Comparison of ENCODE assay signal across 9 mouse cellular contexts in genomic region chr3:37073211-37073610, GRCm38 (mm10). TPM values are rescaled to one million over a fixed set of nuclear protein-coding genes. Genes with fewer than 3 reads are reported as not detected.
A peak's percentile ranks its signal among the peaks of the same experiment; 100 is the strongest.
DNase-seq lines count a peak whose midpoint lies in the region; ATAC-seq and TF ChIP-seq lines count a peak whose summit lies in the region.
"Had no signal": no experiment of that assay in that cellular context is flagged by ENCODE, and none has a peak within 500 bp of the region (broad histone marks: within the 10 kb centered on the region; RNA-seq: fewer than 3 reads in every experiment).

No protein-coding gene starts in this region.

- no peak for TF ChIP-seq POLR2A in ES-Bruce4 (IDR thresholded peaks at IDR 0.05; ENCODE audit: insufficient read depth, low read length)

- no peak overlapping the region for H3K4me2 ChIP-seq in hindbrain, postnatal 0 days (ENCODE audit: low read depth, low read length)
- H3K4me2 ChIP-seq in hindbrain, embryonic 11.5 days (replicated peaks; ENCODE audit: low read depth, low read length) = no peak overlapping the region
- no peak overlapping the region for H3K4me2 ChIP-seq in hindbrain, embryonic 13.5 days
- no peak overlapping the region for H3K4me2 ChIP-seq in forebrain, embryonic 13.5 days
- H3K4me2 ChIP-seq: stomach, embryonic 15.5 days had no signal

- no peak for TF ChIP-seq EP300 in ES-Bruce4 (IDR thresholded peaks at IDR 0.05; ENCODE audit: insufficient read depth, low read depth, low read length)

- 0 out of 2 replicates have a peak, but pooled peaks cover 3% of the 10 kb centered on the region for H3K9me3 ChIP-seq in hindbrain, postnatal 0 days (ENCODE audit: low read length)
- H3K9me3 ChIP-seq in hindbrain, embryonic 11.5 days (ENCODE audit: control insufficient read depth, low read length) = no peaks in the 10 kb centered on the region
- H3K9me3 ChIP-seq in ES-Bruce4 (replicated peaks; ENCODE audit: control insufficient read depth, insufficient read depth, low read length, poor library complexity, severe bottlenecking) = no peaks in the 10 kb centered on the region
- H3K9me3 ChIP-seq in hindbrain, embryonic 13.5 days = peaks cover 5% of the 10 kb centered on the region; the same call in 1 of the 2 replicates
- H3K9me3 ChIP-seq in forebrain, embryonic 13.5 days (replicated peaks) = peaks cover 4% of the 10 kb centered on the region
- H3K9me3 ChIP-seq: stomach, embryonic 15.5 days had no signal

- no peaks in the 10 kb centered on the region for H3K4me1 ChIP-seq in hindbrain, postnatal 0 days (ENCODE audit: insufficient read depth, low read length)
- no peaks in the 10 kb centered on the region for H3K4me1 ChIP-seq in hindbrain, embryonic 11.5 days (replicated peaks; ENCODE audit: control insufficient read depth, insufficient read depth, low read length)
- no peaks in the 10 kb centered on the region for H3K4me1 ChIP-seq in ES-Bruce4 (ENCODE audit: control insufficient read depth, insufficient read depth, low read length)
- H3K4me1 ChIP-seq in hindbrain, embryonic 13.5 days (replicated peaks) = no peaks in the 10 kb centered on the region
- H3K4me1 ChIP-seq in forebrain, embryonic 13.5 days = no peaks in the 10 kb centered on the region
- H3K4me1 ChIP-seq: stomach, embryonic 15.5 days had no signal

- H3K9ac ChIP-seq in hindbrain, postnatal 0 days (replicated peaks; ENCODE audit: low read length) = no peak overlapping the region
- H3K9ac ChIP-seq in hindbrain, embryonic 11.5 days (ENCODE audit: low read depth, low read length) = no peak overlapping the region
- no peak overlapping the region for H3K9ac ChIP-seq in ES-Bruce4 (ENCODE audit: low read depth, poor library complexity, severe bottlenecking)
- H3K9ac ChIP-seq in hindbrain, embryonic 13.5 days = no peak overlapping the region
- H3K9ac ChIP-seq in forebrain, embryonic 13.5 days = no peak overlapping the region
- H3K9ac ChIP-seq: stomach, embryonic 15.5 days had no signal

- no peaks in the 10 kb centered on the region for H3K27me3 ChIP-seq in hindbrain, postnatal 0 days (ENCODE audit: insufficient read depth, low read length)
- H3K27me3 ChIP-seq in hindbrain, embryonic 11.5 days (ENCODE audit: control insufficient read depth, insufficient read depth, low read length) = no peaks in the 10 kb centered on the region
- no peaks in the 10 kb centered on the region for H3K27me3 ChIP-seq in ES-Bruce4 (ENCODE audit: control insufficient read depth, insufficient read depth, low read length, poor library complexity, severe bottlenecking)
- H3K27me3 ChIP-seq in hindbrain, embryonic 13.5 days = no peaks in the 10 kb centered on the region
- H3K27me3 ChIP-seq in forebrain, embryonic 13.5 days = no peaks in the 10 kb centered on the region
- H3K27me3 ChIP-seq: stomach, embryonic 15.5 days had no signal

- H3K27ac ChIP-seq in hindbrain, postnatal 0 days = no peak overlapping the region
- no peak overlapping the region for H3K27ac ChIP-seq in hindbrain, embryonic 11.5 days (ENCODE audit: low read depth, low read length)
- no peak overlapping the region for H3K27ac ChIP-seq in ES-Bruce4 (ENCODE audit: insufficient read depth, low read length)
- no peak overlapping the region for H3K27ac ChIP-seq in hindbrain, embryonic 13.5 days
- no peak overlapping the region for H3K27ac ChIP-seq in forebrain, embryonic 13.5 days
- H3K27ac ChIP-seq: stomach, embryonic 15.5 days had no signal

- 0 out of 2 replicates have a peak, but pooled peaks have one; percentile 32 for ATAC-seq in hindbrain, postnatal 0 days
- no peak for ATAC-seq in hindbrain, embryonic 11.5 days (ENCODE audit: low FRiP score)
- no peak for ATAC-seq in hindbrain, embryonic 13.5 days (ENCODE audit: low FRiP score)
- ATAC-seq in forebrain, embryonic 13.5 days = no peak

- DNase-seq in hindbrain, postnatal 0 days (ENCODE audit: low spot score) = peak; percentile 32
- no peak for DNase-seq in hindbrain, embryonic 11.5 days (ENCODE audit: low spot score)
- peak; percentile 18 for DNase-seq in fibroblast of lung, adult 2 months (ENCODE audit: low read depth)
- peak; percentile 56 for DNase-seq in layer of hippocampus, adult 11-12 months (ENCODE audit: low spot score)
- DNase-seq in ovary, postnatal 36 days (ENCODE audit: low spot score) = peak; percentile 48

- H3K4me3 ChIP-seq in hindbrain, postnatal 0 days (ENCODE audit: low read length) = no peak overlapping the region
- H3K4me3 ChIP-seq in hindbrain, embryonic 11.5 days (ENCODE audit: low read depth, low read length) = no peak overlapping the region
- H3K4me3 ChIP-seq in ES-Bruce4 (ENCODE audit: low read depth, low read length) = no peak overlapping the region
- no peak overlapping the region for H3K4me3 ChIP-seq in hindbrain, embryonic 13.5 days
- H3K4me3 ChIP-seq in forebrain, embryonic 13.5 days = no peak overlapping the region
- H3K4me3 ChIP-seq: stomach, embryonic 15.5 days had no signal

- TF ChIP-seq CTCF in hindbrain, postnatal 0 days (IDR thresholded peaks at IDR 0.05; ENCODE audit: low read depth) = peak; percentile 59
- peak; percentile 59 for TF ChIP-seq CTCF in ES-Bruce4 (IDR thresholded peaks at IDR 0.05; ENCODE audit: low read depth, low read length)

- no peaks in the 10 kb centered on the region for H3K36me3 ChIP-seq in hindbrain, postnatal 0 days (ENCODE audit: insufficient read depth, low read length)
- H3K36me3 ChIP-seq in hindbrain, embryonic 11.5 days (ENCODE audit: control insufficient read depth, insufficient read depth, low read length) = no peaks in the 10 kb centered on the region
- H3K36me3 ChIP-seq in ES-Bruce4 (ENCODE audit: control insufficient read depth, insufficient read depth, low read length, poor library complexity, severe bottlenecking) = no peaks in the 10 kb centered on the region
- no peaks in the 10 kb centered on the region for H3K36me3 ChIP-seq in hindbrain, embryonic 13.5 days
- H3K36me3 ChIP-seq in forebrain, embryonic 13.5 days (ENCODE audit: poor library complexity, severe bottlenecking) = no peaks in the 10 kb centered on the region
- H3K36me3 ChIP-seq: stomach, embryonic 15.5 days had no signal

RNA-seq across cellular contexts. Expression of gene Adad1, which starts 9.9 kb away (rescaled TPM):
- total RNA-seq in hindbrain, postnatal 0 days (2014; rRNA removed) = 0.47 TPM in 1 of 2 replicates, not detected in the other
- 0.08 and 0.15 TPM in 2 replicates for polyA plus RNA-seq in hindbrain, postnatal 0 days (2015; fragmentation: Nextera tagmentation; extraction: Ambion mirVana)
- 0.27 and 0.54 TPM in 2 replicates for polyA plus RNA-seq in hindbrain, embryonic 11.5 days (2014; fragmentation: Nextera tagmentation; extraction: Ambion mirVana)
- 0.54 and 0.99 TPM in 2 replicates for polyA plus RNA-seq in ES-Bruce4 (2011; ENCODE audit: insufficient read depth, insufficient read length, low read depth, missing spikeins)
- polyA plus RNA-seq in hindbrain, embryonic 13.5 days (2015; fragmentation: Nextera tagmentation; extraction: Ambion mirVana) = 0.05 and 0.48 TPM in 2 replicates
- polyA plus RNA-seq in forebrain, embryonic 13.5 days (2015; fragmentation: Nextera tagmentation; extraction: Ambion mirVana) = 0.22 and 0.34 TPM in 2 replicates
- polyA plus RNA-seq: stomach, embryonic 15.5 days had no signal

RNA-seq across cellular contexts. Expression of gene Il2, which starts 52.5 kb away (rescaled TPM):
- not detected in 2 replicates for total RNA-seq in hindbrain, postnatal 0 days (2014; rRNA removed)
- 0.61 and 0.75 TPM in 2 replicates for polyA plus RNA-seq in hindbrain, postnatal 0 days (2015; fragmentation: Nextera tagmentation; extraction: Ambion mirVana)
- 0.64 and 0.73 TPM in 2 replicates for polyA plus RNA-seq in hindbrain, embryonic 11.5 days (2014; fragmentation: Nextera tagmentation; extraction: Ambion mirVana)
- 0.93 and 1.8 TPM in 2 replicates for polyA plus RNA-seq in ES-Bruce4 (2011; ENCODE audit: insufficient read depth, insufficient read length, low read depth, missing spikeins)
- polyA plus RNA-seq in hindbrain, embryonic 13.5 days (2015; fragmentation: Nextera tagmentation; extraction: Ambion mirVana) = 0.48 and 0.51 TPM in 2 replicates
- polyA plus RNA-seq in forebrain, embryonic 13.5 days (2015; fragmentation: Nextera tagmentation; extraction: Ambion mirVana) = 0.40 TPM in 2 replicates
